Mouse (Mus musculus): Measurements from ENCODE around the gene Grm5. TPM values are rescaled to one million over a fixed set of nuclear protein-coding genes. Genes with fewer than 3 reads are reported as not detected.

Gene Grm5
- polyA plus RNA-seq, 1 experiment from 2014 or later = 25.1 TPM

DNA sequence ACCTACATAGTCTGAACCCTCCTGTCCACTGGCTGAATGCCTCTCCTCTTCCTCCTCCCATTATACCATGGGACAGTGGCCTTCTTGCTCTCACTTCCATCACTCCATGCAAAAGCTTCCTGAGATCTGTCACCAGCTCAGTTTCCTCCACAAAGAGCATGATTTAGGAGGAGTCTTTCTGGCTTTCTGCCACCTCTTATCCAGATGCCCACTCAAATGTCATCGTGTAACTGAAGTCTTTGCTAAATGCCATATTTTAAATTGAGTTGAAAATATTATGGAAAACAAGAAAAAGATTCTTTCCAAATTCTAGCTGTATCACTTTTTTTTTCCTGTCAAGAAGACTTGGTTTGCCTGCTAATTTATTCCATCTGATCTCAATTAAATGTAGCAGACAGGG, 132.4 kb downstream of the Grm5 start:
- no peak overlapping the region for H3K4me2 ChIP-seq
- no peak for ATAC-seq (ENCODE audit: low read depth)
- no peaks in the 10 kb centered on the region for H3K27me3 ChIP-seq
- H3K4me3 ChIP-seq = no peak overlapping the region
- 67% methylated on average over 1 of the region's 1 CpGs for WGBS
- H3K9ac ChIP-seq = no peak overlapping the region
- no peaks in the 10 kb centered on the region; the same call in 1 of the 2 replicates for H3K4me1 ChIP-seq (replicated peaks)
- no peaks in the 10 kb centered on the region for H3K9me3 ChIP-seq
- no peaks in the 10 kb centered on the region for H3K36me3 ChIP-seq
- H3K27ac ChIP-seq (replicated peaks) = no peak overlapping the region

DNA sequence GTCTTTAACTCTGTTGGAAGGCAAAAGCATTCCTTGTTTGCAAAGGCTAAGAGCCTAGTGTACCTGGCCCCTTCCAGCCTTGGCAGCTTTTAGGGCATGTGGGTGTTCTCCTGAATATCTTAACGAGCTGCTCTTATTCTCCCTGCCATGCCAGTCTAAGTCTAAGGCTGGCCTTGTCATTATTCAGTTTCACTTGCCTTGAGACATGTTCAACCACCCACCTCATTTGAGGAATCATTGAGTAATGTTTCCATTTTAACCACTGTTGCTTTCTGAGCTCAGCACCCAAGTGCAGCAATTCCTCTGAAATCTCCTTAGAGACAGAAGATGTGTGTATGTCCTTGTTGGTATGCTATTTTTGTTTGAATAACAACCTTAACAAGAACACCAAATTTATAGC, 134.7 kb downstream of the Grm5 start:
- Histone ChIP-seq H3K9me3 (no peaks in the 10 kb centered on the region), H3K36me3 (no peaks in the 10 kb centered on the region), H3K9ac (no peak overlapping the region), H3K27ac (replicated peaks) (no peak overlapping the region), H3K4me3 (no peak overlapping the region), H3K4me1 (replicated peaks) (no peaks in the 10 kb centered on the region; the same call in 1 of the 2 replicates), H3K4me2 (no peak overlapping the region), H3K27me3 (no peaks in the 10 kb centered on the region)
- 71% methylated on average over 1 of the region's 1 CpGs for WGBS
- ATAC-seq (ENCODE audit: low read depth) = no peak

DNA sequence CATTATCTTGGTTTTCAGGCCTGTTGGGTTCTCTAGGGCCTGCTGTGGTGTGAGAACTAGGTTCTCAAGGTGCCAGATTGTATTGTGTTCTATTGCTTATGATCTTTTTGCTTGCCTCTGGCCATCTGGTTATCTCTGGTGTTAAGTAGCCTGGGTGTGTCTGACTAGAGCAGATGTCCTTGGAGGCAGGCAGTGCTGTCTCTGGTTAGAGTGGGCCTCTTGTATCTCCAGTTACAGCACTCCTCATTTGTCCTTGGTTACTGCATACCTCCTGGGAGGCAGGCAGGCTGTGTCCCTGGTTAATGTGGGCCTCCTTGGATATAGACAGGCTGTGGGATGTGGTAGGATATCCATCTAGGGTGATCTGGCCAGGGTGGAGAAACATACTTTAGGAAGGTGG, 150.5 kb downstream of the Grm5 start:
- H3K9me3 ChIP-seq = no peaks in the 10 kb centered on the region
- H3K27me3 ChIP-seq = no peaks in the 10 kb centered on the region
- no peak overlapping the region for H3K9ac ChIP-seq
- H3K27ac ChIP-seq (replicated peaks) = no peak overlapping the region
- no peaks in the 10 kb centered on the region for H3K36me3 ChIP-seq
- no peak for ATAC-seq (ENCODE audit: low read depth)
- no peak overlapping the region for H3K4me2 ChIP-seq
- no peak overlapping the region for H3K4me3 ChIP-seq
- H3K4me1 ChIP-seq (replicated peaks) = no peaks in the 10 kb centered on the region

DNA sequence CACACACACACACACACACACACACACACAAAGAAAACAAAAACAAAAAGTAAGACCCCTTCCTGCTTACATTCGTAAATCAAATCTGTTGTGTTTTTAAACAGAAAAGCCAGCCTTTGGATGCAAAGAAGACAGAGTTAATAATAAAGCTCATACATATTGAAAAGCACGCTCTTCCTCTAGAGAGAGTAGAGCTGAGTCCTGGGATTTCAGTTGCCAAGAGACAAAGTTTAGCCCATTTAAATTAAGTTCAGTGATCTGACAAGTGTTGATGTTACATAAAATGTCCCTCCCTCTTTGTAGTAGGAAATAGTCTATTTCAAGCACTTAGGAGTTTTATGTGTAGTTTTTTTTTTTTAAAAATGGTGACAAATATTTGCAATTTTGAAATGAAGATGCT, 178.0 kb downstream of the Grm5 start:
- Histone ChIP-seq H3K9ac (no peak overlapping the region), H3K4me2 (no peak overlapping the region), H3K27ac (replicated peaks) (no peak overlapping the region), H3K9me3 (no peaks in the 10 kb centered on the region), H3K4me1 (replicated peaks) (peaks cover 8% of the 10 kb centered on the region; the same call in 1 of the 2 replicates), H3K27me3 (no peaks in the 10 kb centered on the region), H3K4me3 (no peak overlapping the region), H3K36me3 (no peaks in the 10 kb centered on the region)
- ATAC-seq (ENCODE audit: low read depth) = no peak
- 62% methylated on average over 2 of the region's 2 CpGs for WGBS

DNA sequence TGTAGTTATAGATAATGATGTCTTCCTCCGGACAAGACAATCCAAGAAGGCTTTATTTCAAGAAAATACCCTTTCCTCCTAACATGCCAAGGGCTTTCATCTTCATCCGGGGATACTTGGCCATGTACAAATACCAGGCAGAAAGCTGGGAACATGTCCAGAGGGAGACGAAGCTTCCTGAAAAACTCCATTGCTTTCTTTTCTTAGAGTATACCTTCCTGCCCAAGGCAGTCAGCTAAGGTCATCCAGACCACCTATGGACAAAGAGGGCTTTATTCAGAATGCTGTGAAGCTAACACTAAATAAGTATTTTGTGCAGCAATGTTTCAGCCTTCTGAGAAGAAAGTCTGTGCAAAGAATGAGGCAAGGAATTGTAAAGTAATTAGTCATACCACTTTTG, 178.4 kb downstream of the Grm5 start:
- whole genome bisulfite sequencing = 37% methylated on average over 3 of the region's 3 CpGs
- no peak overlapping the region for H3K4me3 ChIP-seq

DNA sequence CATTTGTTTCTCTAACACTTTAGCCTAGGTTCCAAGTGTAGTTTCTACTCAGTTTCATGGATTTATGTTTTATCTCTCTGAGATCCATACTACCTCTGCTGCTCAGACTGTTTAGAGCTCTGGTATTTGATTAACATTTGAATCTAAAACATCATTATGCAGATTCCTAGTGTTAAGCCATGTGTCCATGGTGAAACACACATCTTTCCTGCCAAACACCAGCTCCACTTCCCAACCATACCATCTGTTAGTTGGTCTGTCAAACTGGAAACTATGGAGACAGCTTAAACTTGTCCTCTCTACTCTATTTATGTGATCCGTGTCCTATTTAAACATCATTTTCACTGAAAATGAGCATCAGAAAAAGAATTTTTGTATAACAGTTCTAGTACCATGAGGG, 203.6 kb downstream of the Grm5 start:
- no peaks in the 10 kb centered on the region for H3K27me3 ChIP-seq
- no peak for ATAC-seq (ENCODE audit: low read depth)
- no peak overlapping the region for H3K4me3 ChIP-seq
- no peaks in the 10 kb centered on the region for H3K9me3 ChIP-seq
- no peak overlapping the region for H3K27ac ChIP-seq (replicated peaks)
- H3K4me1 ChIP-seq (replicated peaks) = no peaks in the 10 kb centered on the region
- no peaks in the 10 kb centered on the region for H3K36me3 ChIP-seq
- no peak overlapping the region for H3K9ac ChIP-seq
- 95% methylated on average over 1 of the region's 1 CpGs for WGBS
- no peak overlapping the region for H3K4me2 ChIP-seq

More for the DNA sequence above, 178.4 kb downstream of the Grm5 start:
- Histone ChIP-seq H3K27ac (replicated peaks) (no peak overlapping the region), H3K9ac (no peak overlapping the region), H3K9me3 (no peaks in the 10 kb centered on the region), H3K4me1 (replicated peaks) (peaks cover 8% of the 10 kb centered on the region; the same call in 1 of the 2 replicates), H3K27me3 (no peaks in the 10 kb centered on the region), H3K4me2 (no peak overlapping the region), H3K36me3 (no peaks in the 10 kb centered on the region)
- no peak for ATAC-seq (ENCODE audit: low read depth)

DNA sequence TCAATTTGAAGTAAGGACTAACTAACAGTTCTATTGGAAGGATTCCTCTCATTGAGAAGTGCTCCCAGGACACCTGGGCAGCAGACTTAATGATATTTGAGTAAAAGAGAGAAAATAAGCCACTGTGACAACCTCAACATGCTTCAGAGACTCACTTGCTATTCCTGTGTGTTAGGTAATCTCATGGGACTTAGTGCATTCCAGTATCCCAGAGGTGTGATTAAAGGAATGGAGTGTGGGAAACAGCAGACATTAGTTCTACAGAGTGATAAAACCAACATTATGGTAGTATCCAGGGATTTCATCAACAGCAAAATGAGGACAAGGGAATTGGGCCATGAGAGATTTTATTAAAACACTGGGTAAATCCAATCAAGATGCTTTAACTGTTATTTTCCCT, 205.0 kb downstream of the Grm5 start:
- Histone ChIP-seq H3K36me3 (no peaks in the 10 kb centered on the region), H3K27me3 (no peaks in the 10 kb centered on the region), H3K9ac (no peak overlapping the region), H3K4me1 (replicated peaks) (no peaks in the 10 kb centered on the region), H3K4me2 (no peak overlapping the region), H3K27ac (replicated peaks) (no peak overlapping the region), H3K9me3 (no peaks in the 10 kb centered on the region), H3K4me3 (no peak overlapping the region)
- ATAC-seq (ENCODE audit: low read depth) = peak; percentile 59; the same call in 1 of the 2 replicates

DNA sequence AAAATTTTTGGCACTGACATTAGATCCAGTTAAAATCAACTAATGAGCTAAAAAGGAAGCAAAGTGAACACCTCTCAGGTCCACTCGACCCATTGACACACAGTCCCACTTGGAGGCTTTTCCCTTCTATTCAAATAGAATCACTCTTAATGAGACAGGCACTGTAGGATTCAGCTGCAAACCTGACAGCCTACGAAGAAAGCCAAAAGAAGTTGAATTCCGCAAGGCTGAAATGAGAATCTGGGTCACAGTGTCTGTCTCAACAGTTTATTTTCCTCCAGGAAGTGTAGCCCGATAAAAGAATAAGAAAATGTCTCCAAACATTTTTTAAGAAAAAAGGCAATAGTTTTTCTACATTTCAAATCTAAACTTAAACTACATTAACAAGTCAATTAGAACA, 209.9 kb downstream of the Grm5 start:
- Histone ChIP-seq H3K27me3 (no peaks in the 10 kb centered on the region), H3K4me1 (replicated peaks) (no peaks in the 10 kb centered on the region), H3K4me3 (no peak overlapping the region), H3K9me3 (no peaks in the 10 kb centered on the region), H3K27ac (replicated peaks) (no peak overlapping the region), H3K4me2 (no peak overlapping the region), H3K9ac (no peak overlapping the region), H3K36me3 (no peaks in the 10 kb centered on the region)
- WGBS = 86% methylated on average over 4 of the region's 4 CpGs
- ATAC-seq (ENCODE audit: low read depth) = no peak

DNA sequence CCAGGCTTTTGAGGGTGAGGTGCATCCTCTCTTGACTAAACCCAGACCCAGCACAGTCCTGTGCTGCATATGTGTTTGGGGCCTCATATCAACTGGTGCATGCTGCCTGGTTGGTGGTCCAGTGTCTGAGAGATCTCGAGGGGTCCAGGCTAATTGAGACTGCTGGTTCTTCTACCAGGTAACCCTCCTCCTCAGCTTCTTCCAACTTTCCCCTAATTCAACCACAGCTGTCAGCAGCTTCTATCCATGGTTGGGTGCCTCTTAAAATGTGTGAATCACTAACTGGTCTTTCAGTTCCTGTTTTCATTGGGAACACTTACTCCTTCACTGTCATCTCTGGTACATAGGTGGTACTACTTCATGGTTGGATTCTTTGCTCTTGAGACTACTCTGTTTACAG, 240.9 kb downstream of the Grm5 start:
- no peaks in the 10 kb centered on the region for H3K9me3 ChIP-seq
- 78% methylated on average over 1 of the region's 1 CpGs for WGBS
- no peak overlapping the region for H3K4me2 ChIP-seq
- no peak for ATAC-seq (ENCODE audit: low read depth)
- H3K4me1 ChIP-seq (replicated peaks) = no peaks in the 10 kb centered on the region
- no peaks in the 10 kb centered on the region for H3K36me3 ChIP-seq
- no peak overlapping the region for H3K9ac ChIP-seq
- H3K27ac ChIP-seq (replicated peaks) = no peak overlapping the region
- H3K27me3 ChIP-seq = no peaks in the 10 kb centered on the region
- H3K4me3 ChIP-seq = no peak overlapping the region

DNA sequence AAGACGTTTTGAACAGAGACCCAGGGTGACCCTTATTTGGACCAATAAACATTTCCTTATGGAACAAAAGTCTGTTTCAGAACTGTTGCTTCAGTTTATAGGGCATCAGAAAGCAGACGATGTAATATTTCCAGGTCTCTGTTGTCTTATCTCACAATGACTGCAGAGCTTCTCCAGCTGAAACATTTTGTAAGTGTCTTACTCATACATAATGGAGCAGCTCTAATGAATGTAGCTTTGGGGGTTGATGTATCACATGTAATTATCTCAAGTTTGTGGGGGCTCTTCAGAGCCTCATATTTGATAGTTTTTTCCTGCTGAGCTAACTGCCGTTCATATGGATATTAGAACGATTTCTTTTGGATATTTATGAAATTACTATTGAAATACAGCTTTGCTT, 250.7 kb downstream of the Grm5 start:
- no peaks in the 10 kb centered on the region for H3K27me3 ChIP-seq
- H3K4me2 ChIP-seq = no peak overlapping the region
- H3K36me3 ChIP-seq = no peaks in the 10 kb centered on the region
- H3K4me1 ChIP-seq (replicated peaks) = no peaks in the 10 kb centered on the region
- no peak overlapping the region for H3K4me3 ChIP-seq
- no peak overlapping the region for H3K9ac ChIP-seq
- H3K27ac ChIP-seq (replicated peaks) = no peak overlapping the region
- WGBS = 59% methylated on average over 4 of the region's 4 CpGs
- no peaks in the 10 kb centered on the region for H3K9me3 ChIP-seq
- ATAC-seq (ENCODE audit: low read depth) = peak; percentile 71

DNA sequence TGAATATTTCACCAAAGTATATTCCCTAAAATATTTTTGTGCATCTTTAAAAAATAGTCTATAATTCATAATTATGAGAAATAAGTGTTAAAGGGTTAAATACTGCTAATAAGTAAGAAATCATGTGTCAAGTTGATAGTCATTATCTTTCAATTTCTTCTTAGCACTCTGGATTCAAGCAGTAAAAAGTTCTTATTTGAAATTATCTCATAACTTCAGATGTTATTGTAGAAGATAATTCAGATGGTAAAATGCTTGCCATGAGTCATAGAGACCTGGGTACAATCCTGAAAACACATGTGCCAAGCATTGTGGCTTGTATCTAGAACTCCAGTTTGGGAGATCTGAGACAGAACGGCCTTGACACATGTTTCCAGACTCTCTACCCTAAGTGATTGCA, 254.6 kb downstream of the Grm5 start:
- H3K27me3 ChIP-seq = no peaks in the 10 kb centered on the region
- no peak overlapping the region for H3K4me2 ChIP-seq
- H3K4me3 ChIP-seq = no peak overlapping the region
- no peak for ATAC-seq (ENCODE audit: low read depth)
- H3K9ac ChIP-seq = no peak overlapping the region
- H3K36me3 ChIP-seq = no peaks in the 10 kb centered on the region
- H3K9me3 ChIP-seq = no peaks in the 10 kb centered on the region
- H3K4me1 ChIP-seq (replicated peaks) = no peaks in the 10 kb centered on the region
- 81% methylated on average over 1 of the region's 1 CpGs for WGBS
- no peak overlapping the region for H3K27ac ChIP-seq (replicated peaks)

DNA sequence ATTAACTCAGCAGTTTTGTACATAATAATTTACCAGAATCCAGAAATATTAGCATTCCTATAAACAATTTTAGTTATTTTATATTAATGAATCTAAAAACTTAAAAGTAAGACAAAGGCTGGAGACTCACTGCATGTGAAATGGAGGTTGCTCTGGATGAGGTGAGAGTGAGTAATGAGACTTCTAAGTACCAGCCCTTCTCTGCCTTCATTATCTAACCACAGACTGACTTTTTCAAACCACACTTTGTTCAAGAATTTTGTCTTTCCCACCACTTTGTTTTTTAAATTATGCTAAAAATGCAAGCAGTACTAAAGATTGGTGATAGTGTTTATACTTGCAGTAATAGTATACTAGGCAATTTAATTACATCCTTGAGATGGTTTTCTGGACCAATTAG, 259.5 kb downstream of the Grm5 start:
- Histone ChIP-seq H3K27me3 (no peaks in the 10 kb centered on the region), H3K27ac (replicated peaks) (no peak overlapping the region), H3K36me3 (no peaks in the 10 kb centered on the region), H3K4me1 (replicated peaks) (no peaks in the 10 kb centered on the region), H3K4me2 (no peak overlapping the region), H3K9ac (no peak overlapping the region), H3K4me3 (no peak overlapping the region), H3K9me3 (no peaks in the 10 kb centered on the region)
- ATAC-seq (ENCODE audit: low read depth) = no peak

DNA sequence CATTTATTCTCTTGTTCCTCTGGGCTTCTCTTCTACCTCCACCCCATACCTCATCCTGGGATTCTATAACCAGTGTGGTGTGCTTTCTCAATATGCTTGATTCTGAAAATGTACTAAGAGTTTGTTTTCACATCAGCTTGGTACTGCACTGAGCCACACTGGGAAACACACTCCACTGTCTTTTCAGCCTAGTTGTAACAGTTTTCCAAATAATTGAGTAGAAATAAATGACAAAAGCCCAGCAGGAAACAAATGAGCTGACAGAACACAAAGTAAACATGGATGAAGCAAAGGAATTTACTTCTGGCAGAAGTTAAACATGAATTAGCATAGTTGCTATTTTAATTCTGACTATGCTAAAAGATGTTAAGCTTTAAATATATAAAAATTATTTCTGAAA, 262.1 kb downstream of the Grm5 start:
- Histone ChIP-seq H3K27ac (replicated peaks) (no peak overlapping the region), H3K9ac (no peak overlapping the region), H3K4me1 (replicated peaks) (no peaks in the 10 kb centered on the region), H3K9me3 (no peaks in the 10 kb centered on the region), H3K4me2 (no peak overlapping the region), H3K27me3 (no peaks in the 10 kb centered on the region), H3K36me3 (no peaks in the 10 kb centered on the region), H3K4me3 (no peak overlapping the region)
- no peak for ATAC-seq (ENCODE audit: low read depth)

Measured in neural tube, embryonic 13.5 days (tissue).